Mouse (Mus musculus) forebrain, embryonic 11.5 days (tissue): ENCODE measurements at regions not wholly inside any gene's neighbourhood (a gene's known extent, or its start where the extent isn't known, plus 50 kb on each side); places are given as distances from the start of the nearest gene placed in this dataset.
A peak's percentile ranks its signal among the peaks of the same experiment; 100 is the strongest.

Source experiments
- ATAC-seq: fragments of 200-750 bp; cut with Nextera tagmentation; replicated peaks from 2 replicates; pipeline ENCODE4 v1.8.0; 2017; ENCODE audit warnings: moderate TSS enrichment; ENCODE audit not compliant: low FRiP score
- DNase-seq: peaks from one replicate; pipeline ENCODE4 v3.0.0-alpha.2; 2017; ENCODE audit warnings: low spot score
- H3K27ac ChIP-seq: fragments of 300-500 bp; sonication (generic); 2 replicates; pipeline ENCODE4 v1.5.1; 2014; ENCODE audit warnings: low read depth, low read length
- H3K27me3 ChIP-seq: fragments of 300-500 bp; sonication (generic); 2 replicates; pipeline ENCODE4 v1.6.1; 2014; ENCODE audit warnings: mild to moderate bottlenecking, low read length, mixed read lengths; ENCODE audit not compliant: control insufficient read depth, insufficient read depth
- H3K36me3 ChIP-seq: fragments of 300-500 bp; sonication (generic); 2 replicates; pipeline ENCODE4 v1.6.1; 2014; ENCODE audit warnings: mild to moderate bottlenecking, low read length, moderate library complexity, mixed read lengths; ENCODE audit not compliant: control insufficient read depth, insufficient read depth
- H3K4me1 ChIP-seq: fragments of 300-500 bp; sonication (generic); replicated peaks from 2 replicates; pipeline ENCODE4 v1.6.1; 2014; ENCODE audit warnings: low read length, mixed read lengths; ENCODE audit not compliant: control insufficient read depth, insufficient read depth
- H3K4me2 ChIP-seq: fragments of 300-500 bp; sonication (generic); 2 replicates; pipeline ENCODE4 v1.6.1; 2014; ENCODE audit warnings: low read depth, mild to moderate bottlenecking, low read length, moderate library complexity, mixed read lengths; ENCODE audit not compliant: severe bottlenecking
- H3K4me3 ChIP-seq: fragments of 300-500 bp; sonication (generic); 2 replicates; pipeline ENCODE4 v1.5.1; 2014; ENCODE audit warnings: low read depth, low read length
- H3K9ac ChIP-seq: fragments of 300-500 bp; sonication (generic); 2 replicates; pipeline ENCODE4 v1.6.1; 2014; ENCODE audit warnings: low read length
- H3K9me3 ChIP-seq: fragments of 300-500 bp; sonication (generic); 2 replicates; pipeline ENCODE4 v1.6.1; 2016; ENCODE audit warnings: low read length, mixed read lengths; ENCODE audit not compliant: control insufficient read depth
- WGBS: fragments of 180-500 bp; shearing (Covaris S2); extraction: QIAGEN DNeasy Blood & Tissue Kit; methylation state at CpG from one replicate; pipeline ENCODE4 v1.1.7; 2014; 5-methylcytosine and 5-hydroxymethylcytosine counted together

- Histone ChIP-seq H3K27ac (no peak overlapping the region), H3K36me3 (no peaks in the 10 kb centered on the region), H3K9me3 (no peaks in the 10 kb centered on the region), H3K4me1 (no peaks in the 10 kb centered on the region), H3K27me3 (no peaks in the 10 kb centered on the region), H3K9ac (no peak overlapping the region), H3K4me3 (no peak overlapping the region), H3K4me2 (no peak overlapping the region)
- WGBS: 77% methylated on average over 2 of the region's 2 CpGs
- no peak for DNase-seq
- no peak for ATAC-seq
These were observed 380.4 kb upstream of the Map3k7 start for GRCm38 (mm10) chr4:31583495-31583894.

GRCm38 (mm10) chr4:31584171-31584570 lies 379.7 kb upstream of the Map3k7 start:
- Histone ChIP-seq H3K36me3 (no peaks in the 10 kb centered on the region), H3K27ac (no peak overlapping the region), H3K9ac (no peak overlapping the region), H3K4me2 (no peak overlapping the region), H3K27me3 (no peaks in the 10 kb centered on the region), H3K4me3 (no peak overlapping the region), H3K9me3 (no peaks in the 10 kb centered on the region), H3K4me1 (no peaks in the 10 kb centered on the region)
- WGBS: 91% methylated on average over 3 of the region's 3 CpGs
- DNase-seq (no peak), ATAC-seq (no peak)

DNA sequence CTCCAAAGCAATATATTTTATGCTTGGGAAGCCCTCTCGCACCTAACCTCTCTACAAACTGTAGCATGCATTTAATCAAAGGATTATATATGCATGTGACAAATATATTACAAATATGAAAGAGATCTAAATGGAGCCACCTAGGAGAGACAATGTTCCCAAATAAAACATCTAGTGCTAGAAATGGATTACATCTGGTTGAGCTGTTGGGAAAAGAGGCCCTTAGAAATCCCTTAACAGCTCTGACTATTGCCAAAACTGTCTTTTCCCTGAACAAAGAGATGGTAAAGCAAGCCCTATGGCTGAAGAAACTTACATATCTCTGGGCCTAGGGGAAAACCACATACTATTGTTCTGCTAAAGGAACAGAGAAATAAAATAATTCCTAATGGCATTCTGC lies 369.8 kb upstream of the Map3k7 start:
- Histone ChIP-seq H3K36me3 (no peaks in the 10 kb centered on the region), H3K4me1 (no peaks in the 10 kb centered on the region), H3K4me2 (no peak overlapping the region), H3K4me3 (no peak overlapping the region), H3K27ac (no peak overlapping the region), H3K9me3 (no peaks in the 10 kb centered on the region; the same call in 1 of the 2 replicates), H3K9ac (no peak overlapping the region), H3K27me3 (no peaks in the 10 kb centered on the region)
- WGBS: 84% methylated on average over 1 of the region's 1 CpGs
- no peak for ATAC-seq
- no peak for DNase-seq

DNA sequence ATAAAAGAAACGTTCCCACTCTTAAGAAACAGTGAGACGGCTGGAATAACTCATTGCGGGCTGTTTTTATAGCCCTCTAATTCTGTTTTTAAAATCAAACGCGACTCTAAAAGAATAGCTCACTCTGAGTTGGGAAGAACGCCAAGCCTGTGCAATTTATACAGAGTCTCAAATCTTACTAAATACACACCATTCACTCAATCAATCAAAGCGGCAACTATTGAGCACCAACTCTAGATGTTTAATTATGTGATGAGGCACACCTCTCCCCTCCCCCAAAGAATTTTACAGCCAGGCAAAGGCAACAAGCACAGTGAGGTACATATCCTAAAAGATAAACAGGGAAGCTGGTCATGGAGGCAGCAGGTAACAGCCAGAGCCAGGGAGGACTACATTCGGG lies 362.4 kb upstream of the Map3k7 start:
- 66% methylated on average over 8 of the region's 8 CpGs for WGBS
- Histone ChIP-seq H3K36me3 (no peaks in the 10 kb centered on the region), H3K27me3 (no peaks in the 10 kb centered on the region), H3K4me1 (no peaks in the 10 kb centered on the region), H3K9me3 (no peaks in the 10 kb centered on the region), H3K4me2 (no peak overlapping the region), H3K4me3 (no peak overlapping the region), H3K27ac (no peak overlapping the region), H3K9ac (no peak overlapping the region)
- ATAC-seq: no peak
- DNase-seq: no peak

DNA sequence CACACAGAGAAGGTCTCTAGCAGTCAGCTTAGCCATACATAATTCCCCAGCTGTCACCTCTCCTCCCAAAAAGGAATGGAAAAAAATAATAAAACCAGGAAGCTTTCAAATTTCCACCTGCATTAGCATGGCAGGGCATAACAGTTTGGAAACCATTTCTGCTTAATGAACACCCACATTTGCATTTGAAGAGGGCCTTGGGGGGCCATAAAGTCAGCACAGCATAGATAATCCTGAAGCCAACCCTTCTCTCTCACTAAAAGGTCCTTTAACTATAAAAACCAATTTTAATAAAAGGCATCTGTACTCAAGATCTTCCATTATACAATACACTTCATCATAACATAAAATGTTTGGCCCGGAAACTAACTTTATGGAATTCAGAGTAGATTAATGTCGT lies 360.1 kb upstream of the Map3k7 start:
- no peak overlapping the region for H3K4me3 ChIP-seq
- no peaks in the 10 kb centered on the region for H3K4me1 ChIP-seq
- H3K4me2 ChIP-seq: no peak overlapping the region
- ATAC-seq (no peak), DNase-seq (no peak)
- WGBS: 95% methylated on average over 2 of the region's 2 CpGs
- no peak overlapping the region for H3K27ac ChIP-seq
- no peaks in the 10 kb centered on the region for H3K27me3 ChIP-seq
- H3K9ac ChIP-seq: no peak overlapping the region
- H3K9me3 ChIP-seq: no peaks in the 10 kb centered on the region; the same call in 1 of the 2 replicates
- H3K36me3 ChIP-seq: no peaks in the 10 kb centered on the region

DNA sequence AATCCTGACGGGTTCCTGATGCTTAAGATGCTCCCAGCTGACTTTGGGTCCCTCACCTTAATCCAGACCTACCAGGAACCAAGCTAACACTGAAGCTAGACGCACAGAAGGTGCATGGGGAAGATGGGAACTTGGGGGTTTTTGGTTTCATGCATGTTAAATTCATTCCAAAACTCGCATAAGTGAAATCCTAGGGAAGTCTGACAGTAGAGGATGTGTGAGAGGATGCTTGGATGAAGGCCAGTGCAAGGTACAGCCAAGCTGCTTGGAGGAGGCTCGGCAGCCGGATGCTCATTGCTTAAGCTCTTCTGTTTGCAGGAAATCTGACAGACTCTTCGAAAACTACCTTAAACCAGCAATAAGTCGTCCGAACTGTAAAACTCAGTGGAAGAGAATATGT lies 355.1 kb upstream of the Map3k7 start:
- Histone ChIP-seq H3K27me3 (no peaks in the 10 kb centered on the region), H3K27ac (no peak overlapping the region), H3K4me1 (peaks cover 12% of the 10 kb centered on the region; the same call in 1 of the 2 replicates), H3K4me3 (no peak overlapping the region), H3K36me3 (no peaks in the 10 kb centered on the region), H3K9ac (no peak overlapping the region), H3K9me3 (no peaks in the 10 kb centered on the region; the same call in 1 of the 2 replicates), H3K4me2 (no peak overlapping the region)
- 90% methylated on average over 8 of the region's 8 CpGs for WGBS
- no peak for DNase-seq
- no peak for ATAC-seq

- no peak overlapping the region for H3K4me2 ChIP-seq
- no peak for ATAC-seq
- H3K4me3 ChIP-seq: no peak overlapping the region
- no peaks in the 10 kb centered on the region; the same call in 1 of the 2 replicates for H3K9me3 ChIP-seq
- WGBS: 82% methylated on average over 6 of the region's 6 CpGs
- H3K4me1 ChIP-seq: peaks cover 14% of the 10 kb centered on the region; the same call in 1 of the 2 replicates
- no peak overlapping the region for H3K9ac ChIP-seq
- no peak for DNase-seq
- H3K36me3 ChIP-seq: no peaks in the 10 kb centered on the region
- no peak overlapping the region for H3K27ac ChIP-seq
- H3K27me3 ChIP-seq: no peaks in the 10 kb centered on the region
These were observed 354.3 kb upstream of the Map3k7 start for GRCm38 (mm10) chr4:31609559-31609958.

DNA sequence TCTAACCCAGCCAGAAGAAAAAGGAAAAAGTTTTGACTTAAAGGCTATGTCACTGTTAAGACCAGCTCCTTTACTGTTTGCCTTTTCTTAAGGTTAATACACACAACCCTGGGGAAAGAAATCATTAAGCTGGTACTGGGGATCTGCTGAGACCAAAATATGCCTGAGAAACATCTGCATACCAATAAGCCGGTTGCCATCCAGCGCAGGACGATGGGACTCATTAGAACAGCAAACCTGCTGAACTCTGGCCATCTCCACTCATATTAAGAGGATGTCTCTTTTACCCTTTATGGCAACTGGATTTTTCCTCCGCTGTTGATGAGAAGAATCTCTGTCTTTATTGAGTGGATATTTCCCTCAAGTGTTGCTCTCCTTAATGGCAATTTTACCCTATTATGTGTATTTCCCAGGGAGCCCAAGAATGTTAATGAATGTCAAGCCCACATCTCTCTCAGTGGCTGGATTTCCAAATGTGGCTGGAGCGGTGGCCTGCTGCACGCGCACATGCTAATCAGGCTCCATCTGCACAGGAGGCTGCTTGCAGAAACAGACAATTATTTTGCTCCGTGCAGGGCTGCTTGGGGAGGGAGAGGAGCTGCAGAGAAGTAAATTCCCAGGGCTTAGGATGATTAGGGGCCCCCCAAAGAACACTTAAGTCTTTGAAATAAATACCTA lies 351.6 kb upstream of the Map3k7 start:
- Histone ChIP-seq H3K4me2 (0 out of 2 replicates have a peak overlapping the region, but pooled peaks have one; percentile 1), H3K27me3 (no peaks in the 10 kb centered on the region), H3K4me1 (peaks cover 14% of the 10 kb centered on the region; the same call in 1 of the 2 replicates), H3K4me3 (no peak overlapping the region), H3K36me3 (no peaks in the 10 kb centered on the region), H3K9me3 (no peaks in the 10 kb centered on the region; the same call in 1 of the 2 replicates), H3K27ac (peak overlapping the region; percentile 82), H3K9ac (no peak overlapping the region)
- DNase-seq (peak; percentile 82), ATAC-seq (peak; percentile 90)
- 9% methylated on average over 8 of the region's 8 CpGs for WGBS
